Mouse (Mus musculus): Measurements from ENCODE around the gene Lbhd2.

Gene Lbhd2

DNA sequence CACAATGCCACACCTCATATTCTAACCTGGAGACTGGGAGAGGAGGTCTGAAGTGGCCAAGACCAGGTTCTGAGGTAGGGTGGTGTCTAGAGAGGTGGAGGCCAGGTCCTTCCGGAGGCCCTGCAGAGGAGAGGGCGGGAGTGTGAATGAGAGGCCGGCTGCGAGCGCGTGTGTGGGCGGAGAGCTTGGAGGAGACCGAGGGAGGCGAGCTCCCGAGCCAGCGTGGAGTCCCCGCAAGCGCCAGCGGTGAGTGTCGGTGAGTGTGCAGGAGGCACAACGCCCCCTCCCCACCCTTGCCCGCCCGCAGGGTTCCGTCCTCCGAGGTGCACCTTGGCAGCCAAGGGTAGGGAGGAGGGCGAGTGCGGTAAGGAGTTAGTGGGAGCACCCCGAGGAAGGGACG, at the start of gene Lbhd2:
Lbhd2 (plus strand) TSS at position 188 of the 400 bp plus-strand sequence.
- peak; percentile 22 for DNase-seq

DNA sequence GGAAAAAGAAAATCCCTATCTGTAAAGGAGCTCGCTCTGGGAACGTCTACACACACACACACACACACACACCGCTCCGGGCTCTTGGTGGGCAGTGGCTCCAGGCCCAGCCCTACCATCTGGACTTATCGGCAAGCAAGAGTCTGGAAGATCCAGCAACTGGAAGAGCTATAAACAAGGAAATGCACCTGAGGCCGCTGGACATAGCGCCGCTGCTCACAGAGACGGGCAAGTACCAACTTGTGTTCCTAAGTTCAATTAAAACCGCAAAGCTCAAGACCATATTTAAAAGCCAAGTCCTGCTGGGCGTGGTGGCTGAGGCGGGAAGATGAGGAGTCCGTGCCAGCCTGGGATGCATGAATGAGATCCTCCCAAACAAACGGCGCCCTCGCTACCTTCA, 45.9 kb upstream of the Lbhd2 start:
- DNase-seq, result no peak

DNA sequence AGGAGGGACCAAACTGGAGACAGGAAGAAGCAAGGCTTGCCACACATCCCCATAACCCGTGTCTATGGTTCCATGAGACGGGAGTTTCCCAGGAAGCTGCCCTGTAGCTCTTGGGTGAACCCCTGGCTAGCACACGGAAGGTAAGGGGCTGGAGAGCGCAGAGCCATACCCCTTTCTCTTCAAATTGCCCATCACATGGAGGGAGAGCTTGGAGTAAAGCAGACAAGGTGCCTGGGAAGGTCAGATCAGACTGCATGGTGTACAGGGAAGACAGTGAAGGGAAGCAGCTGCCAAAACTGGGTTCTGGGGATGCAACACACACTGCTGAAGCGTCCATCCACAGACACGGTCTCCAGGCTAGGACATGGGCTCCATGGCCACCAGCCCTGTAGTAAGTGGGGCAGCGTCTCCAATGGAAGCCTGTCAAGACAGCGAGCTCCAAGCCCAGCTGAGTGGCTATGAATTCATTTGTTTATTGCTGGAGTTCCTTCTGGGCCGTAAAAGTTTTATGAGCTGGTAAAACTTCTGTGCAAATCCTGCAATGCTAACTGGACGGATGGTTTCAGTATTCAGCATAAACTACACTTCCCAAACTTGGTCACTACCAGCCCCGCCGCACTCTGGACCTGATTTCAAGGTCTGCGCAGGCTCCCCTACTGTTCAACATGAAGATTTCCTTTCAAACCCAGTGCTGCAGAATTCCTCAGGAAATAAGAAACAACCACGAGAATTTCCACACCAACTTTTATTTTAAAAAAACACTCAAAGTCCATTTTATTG, 45.1 kb upstream of the Lbhd2 start:
- DNase-seq, result no peak

DNA sequence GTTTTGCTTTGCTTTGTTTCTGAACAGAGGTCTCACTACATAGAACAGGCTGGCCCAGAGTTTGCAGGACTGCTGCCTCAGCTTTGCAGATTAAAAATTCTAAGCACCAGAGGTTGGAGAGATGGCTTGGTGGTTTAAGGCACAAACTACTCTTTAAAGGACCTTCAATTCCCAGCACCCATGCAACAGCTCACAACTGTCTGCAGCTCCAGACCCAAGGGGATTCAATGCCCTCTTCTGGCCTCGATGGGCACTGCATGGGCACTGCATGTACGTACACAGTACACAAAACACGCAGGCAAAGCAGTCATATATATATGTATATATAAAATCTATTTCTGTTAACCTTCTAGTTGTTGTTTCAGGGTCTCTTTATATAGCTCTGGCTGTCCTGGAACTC, 42.4 kb upstream of the Lbhd2 start:
- DNase-seq, result no peak

DNA sequence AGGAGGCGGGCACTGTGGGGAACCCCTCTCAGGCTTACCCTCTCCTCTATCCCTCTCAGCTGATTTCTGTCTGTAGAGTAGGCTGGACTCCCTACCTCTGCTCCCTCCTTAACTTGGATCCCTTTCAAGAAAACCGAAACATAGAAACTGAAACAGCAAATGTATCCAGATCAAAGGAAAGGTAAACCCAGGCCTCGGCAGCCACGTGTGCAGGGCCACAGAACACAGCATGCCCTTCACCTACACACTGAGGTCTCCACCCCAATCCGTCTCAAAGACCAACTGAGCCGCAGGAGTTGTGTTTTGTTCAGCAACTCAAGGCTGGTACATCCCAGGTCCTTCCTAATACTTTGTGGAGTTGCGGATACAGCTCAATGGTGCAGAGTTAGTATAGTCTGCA, 39.5 kb upstream of the Lbhd2 start:
- DNase-seq, result no peak

DNA sequence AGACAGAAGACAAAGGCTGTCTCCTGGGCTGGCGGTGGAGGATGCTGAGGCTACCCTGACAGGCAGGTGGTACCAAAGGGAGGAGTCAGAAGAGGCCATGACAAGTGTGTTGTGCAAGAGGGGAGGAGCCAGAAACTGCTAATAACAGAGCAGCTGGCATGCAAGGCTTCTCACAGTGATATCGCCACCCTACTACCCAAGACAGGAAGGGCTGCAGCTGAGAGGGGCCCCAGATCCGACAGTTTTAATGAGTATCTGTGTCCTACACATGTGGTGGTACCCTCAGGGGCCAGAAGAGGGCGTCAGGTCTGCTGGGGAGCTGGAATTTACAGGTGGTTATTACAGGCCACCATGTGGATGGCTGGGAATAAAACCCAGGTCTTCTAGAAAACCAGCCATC, 36.4 kb upstream of the Lbhd2 start:
- no peak for DNase-seq

DNA sequence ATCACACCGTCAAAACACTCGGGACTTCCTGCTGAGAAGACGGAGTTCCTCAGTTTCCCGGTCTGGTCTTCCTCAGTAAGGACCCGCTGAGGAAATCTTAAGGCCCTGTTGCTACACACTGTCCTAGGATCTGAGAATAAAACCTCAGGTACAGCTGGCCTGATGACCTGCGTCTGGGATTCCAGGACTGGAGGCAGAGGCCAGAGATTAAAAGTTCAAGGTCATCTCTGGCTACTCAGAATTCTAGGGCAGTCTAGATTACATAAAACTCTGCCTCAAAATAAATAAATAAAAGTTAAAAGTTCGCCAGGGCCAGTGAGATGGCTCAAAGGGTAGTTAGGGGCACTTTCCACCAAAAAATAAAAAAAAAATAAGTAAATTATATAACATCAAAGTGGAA, 34.7 kb upstream of the Lbhd2 start:
- DNase-seq, result no peak

DNA sequence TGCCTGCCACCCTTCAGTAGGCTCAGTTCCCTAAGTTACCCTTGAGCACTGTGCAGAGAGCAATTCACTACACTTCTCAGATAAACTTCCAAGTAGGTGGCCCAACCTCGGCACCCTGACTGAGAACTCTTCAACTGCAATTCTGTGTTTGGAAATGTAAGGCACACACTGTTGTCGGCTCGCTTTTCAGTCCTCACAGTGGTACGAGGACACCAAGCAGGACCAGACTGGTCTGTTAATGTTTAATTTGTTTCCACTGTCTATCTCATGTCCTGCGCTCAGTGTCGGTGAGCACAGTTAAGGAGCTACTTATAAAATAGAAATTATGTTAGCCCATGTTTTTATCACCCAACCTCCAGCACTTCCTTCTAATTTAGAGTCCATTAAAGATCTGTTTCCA, 33.2 kb upstream of the Lbhd2 start:
- DNase-seq, result no peak

DNA sequence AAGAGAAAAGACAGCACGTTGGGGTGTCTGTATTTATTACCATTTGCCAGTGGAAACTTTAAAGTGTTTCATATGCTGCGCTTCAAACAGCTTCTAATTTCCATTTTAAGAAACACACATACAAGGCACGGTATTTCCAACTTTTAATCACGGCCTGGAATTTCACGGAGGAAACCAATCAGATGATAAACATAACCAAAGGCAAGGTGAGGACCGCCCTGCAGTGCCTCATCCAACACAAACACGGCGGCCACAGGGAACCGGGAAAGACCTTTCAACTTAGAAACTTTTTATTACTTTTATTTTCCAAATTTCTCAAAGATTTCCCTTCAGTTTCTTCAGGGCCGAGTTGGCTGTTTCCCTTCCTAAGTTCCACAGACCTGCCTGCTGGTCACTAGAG, 31.9 kb upstream of the Lbhd2 start:
- no peak for DNase-seq

DNA sequence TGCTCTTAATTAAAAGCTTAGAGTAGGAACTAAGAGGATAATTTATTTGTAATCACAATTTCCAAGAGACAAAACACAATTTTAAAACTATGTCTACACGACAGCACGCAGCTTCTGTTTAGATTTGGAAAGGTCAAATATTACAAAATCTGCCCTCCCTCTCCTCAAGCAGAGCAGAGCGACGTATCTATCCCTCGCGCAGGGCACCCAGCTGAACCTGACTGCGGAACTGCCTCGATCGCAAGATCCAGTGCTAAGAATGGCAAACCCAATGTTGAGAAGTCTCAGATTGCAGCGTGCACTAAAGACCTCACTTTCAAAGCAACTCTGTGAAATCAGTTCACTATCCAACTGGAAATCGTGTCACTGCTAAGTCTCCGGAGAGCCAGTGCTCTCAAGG, 31.1 kb upstream of the Lbhd2 start:
- no peak for DNase-seq

DNA sequence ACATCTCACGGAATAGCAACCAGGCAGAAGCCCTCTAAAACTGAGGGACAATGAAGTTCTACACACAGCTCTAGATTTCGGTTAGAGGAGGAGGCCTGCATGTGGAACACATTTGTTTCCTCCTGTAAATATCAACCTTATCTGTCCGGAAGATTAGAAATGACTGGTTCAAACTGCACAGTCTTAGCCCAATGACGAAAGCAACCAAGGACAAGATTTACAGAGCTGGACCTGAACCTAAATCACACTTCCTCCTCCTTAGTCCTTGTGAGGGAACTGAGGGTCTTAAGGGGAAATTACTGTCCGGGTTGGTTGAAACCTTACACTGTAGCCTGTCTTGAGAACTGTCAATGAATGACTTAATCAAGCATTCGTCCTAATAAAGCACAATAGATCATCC, 30.6 kb upstream of the Lbhd2 start:
- DNase-seq, result no peak

DNA sequence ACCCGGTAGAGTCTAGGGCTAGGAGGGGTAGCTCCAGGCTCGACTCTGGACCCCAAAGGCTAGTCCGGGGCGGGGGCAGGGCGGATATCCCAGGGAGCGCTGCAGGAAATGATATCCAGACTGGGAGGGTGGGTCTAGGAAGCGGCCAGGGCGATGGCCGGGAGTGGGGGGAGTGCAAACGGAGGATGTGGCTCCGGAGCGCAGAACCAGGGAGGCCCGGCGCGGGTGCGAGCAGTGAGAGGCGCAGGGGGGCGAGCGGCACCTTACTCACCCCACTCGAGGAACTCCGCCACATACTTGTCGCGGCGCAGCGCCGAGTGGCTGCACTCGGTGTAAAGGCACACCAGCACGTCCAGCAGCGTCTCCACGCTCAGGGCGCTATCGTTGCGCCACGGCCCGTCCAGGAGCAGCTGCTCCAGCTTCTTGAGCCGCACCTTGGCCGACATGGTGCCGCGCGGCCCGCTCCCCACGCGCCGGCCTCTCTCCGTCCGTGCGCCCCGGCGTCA, 29.7 kb upstream of the Lbhd2 start:
- no peak for DNase-seq

DNA sequence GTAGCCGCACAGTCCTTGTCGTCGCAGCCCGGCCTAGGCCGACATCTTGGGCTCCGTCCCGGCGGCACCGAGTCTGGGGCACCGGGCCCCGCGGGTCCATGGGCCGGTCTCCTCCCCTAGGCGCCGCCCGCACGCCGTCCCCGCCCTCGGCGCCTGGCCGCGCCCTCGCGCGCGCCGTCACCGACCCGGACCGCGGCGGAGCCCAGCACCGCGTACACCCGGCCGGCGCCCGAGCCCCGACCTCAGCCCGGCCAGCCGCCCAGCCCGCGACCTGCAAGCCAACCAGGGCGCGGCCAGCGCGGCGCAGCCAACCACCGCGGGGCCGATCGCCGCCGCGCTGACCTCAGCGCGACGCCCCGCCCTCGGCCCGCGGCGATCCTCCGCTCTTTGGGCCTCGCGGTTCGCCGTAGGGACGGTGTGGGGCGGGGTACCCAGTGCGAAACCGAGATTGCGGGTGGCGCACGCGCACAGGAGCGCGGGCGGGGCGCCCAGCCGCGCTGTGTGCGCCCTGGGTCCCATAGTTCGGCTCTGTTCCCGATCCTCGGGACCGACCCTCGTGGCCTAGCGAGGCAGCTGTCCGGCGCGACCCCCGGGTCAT, 29.1 kb upstream of the Lbhd2 start, which contains the start of gene Cdc42bpb:
Cdc42bpb (minus strand) TSS at position 343 of the 598 bp plus-strand sequence.
- peak; percentile 96 for DNase-seq

DNA sequence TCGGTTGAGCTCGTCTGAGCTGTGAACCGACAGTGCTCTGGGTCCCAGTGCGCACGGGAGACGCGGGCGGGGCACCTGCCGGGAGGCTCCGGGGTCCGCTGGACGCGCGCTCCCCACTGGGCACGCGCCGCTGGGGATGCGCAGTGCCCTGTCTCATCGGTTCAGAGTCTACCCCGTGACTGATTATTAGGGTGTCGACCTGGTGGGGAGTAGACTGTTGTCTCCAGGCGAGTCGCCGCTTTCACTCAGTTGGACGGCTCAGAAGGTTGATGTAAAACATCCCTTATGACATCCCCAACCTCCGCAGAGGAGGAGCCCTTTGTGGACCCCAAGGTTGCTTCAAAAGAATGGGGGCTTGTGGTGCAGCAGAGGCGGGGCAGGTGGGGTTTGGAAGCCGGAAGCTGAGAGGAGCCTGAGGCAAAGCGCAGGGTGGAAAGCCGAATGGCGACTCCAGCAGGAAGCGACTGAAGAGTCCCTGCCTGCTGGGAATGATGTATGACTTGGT, 28.6 kb upstream of the Lbhd2 start:
- DNase-seq, result no peak

DNA sequence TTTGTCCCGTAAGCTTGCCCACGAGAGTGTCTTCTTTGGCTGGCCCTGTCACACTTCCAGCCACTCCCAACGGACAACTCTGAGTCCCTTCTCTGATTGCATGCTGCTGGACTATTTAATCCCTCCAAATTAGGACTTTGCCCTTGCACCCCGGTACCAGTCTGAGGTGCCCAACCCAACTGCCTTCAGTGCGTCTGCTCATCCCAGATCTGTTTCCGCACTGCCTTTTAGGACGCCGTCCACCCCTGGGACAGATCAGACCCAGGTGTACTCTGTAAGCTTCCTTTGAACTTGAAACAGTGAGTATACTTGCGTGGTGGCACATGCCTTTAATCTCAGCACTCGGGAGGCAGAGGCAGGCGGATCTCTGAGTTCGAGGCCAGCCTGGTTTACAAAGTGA, 27.8 kb upstream of the Lbhd2 start:
- DNase-seq, result no peak

DNA sequence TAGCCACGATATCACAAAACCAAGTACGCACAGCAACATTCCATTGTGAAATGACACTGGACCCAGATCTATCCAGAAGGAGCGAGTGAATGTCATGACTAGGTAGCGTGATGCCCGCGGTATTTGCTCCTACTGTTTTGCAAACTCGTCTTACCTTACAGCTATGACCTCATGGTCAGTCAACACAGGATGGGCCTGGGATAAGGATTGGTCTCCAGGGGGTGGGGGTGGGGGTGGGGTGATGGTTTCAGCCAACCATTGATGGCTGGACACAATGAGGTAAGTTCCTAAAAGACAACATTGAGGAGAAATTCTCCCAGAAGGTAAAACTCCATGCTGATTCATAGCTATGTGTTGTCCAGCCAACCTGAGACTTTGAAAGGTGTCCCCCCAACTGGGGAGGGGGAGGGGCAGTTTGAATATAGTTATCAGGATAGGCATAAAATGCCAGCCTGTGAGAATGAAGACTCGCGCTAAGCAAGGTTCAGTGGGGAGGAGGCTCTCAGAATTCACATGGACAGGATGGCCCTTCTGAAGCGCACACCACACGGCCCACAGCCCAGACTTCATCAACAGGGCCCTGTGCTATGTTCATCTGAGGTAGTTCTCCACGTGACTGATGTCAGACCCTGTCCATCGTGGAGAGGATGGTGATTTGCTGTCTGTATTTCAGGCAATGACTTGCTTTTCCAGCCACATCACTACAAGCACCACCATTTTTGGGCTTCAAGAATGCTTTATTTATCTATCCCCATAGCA, 20.5 kb upstream of the Lbhd2 start:
- DNase-seq, result no peak

DNA sequence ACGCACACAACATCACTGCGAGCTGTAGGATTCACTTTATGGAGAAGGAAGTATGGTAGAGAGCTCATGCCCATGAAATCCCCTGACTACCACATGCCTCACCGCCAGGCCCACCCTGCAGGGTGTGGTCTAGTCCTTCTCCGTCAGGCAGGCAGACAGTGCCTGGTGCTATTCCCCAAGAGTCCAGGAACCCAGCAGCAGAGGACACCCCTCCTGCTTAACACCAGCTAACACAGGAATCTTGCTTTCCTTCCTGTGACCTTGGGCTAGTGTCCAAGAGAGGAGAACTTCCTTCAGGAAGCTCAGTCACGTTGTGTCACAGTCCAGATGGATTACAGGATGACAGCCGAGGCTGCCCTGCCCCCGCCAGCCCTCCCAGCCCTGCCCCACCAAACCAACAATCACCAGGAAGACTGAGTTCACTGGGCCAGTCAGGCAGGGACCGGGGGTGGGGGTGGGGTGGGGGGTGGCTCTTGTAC, 19.9 kb upstream of the Lbhd2 start:
- no peak for DNase-seq

DNA sequence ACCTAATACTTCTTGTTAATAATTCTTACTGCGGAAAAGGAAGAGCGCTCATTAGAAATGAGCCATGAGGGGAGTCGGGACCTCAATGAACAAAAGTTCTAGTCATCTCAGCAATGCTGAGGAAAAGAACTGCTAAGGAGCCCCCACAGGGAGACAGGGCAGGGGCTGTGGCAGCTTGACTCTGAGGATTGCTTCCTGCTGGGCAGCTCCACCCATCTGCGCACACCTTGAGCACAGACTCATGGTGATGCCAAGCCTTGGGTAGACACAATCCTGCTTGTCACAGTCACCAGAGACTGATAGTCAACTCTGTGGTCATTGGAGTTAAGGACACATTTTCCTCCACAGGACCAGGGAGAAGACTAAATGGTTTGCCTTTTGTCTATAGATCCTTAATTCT, 19.5 kb upstream of the Lbhd2 start:
- no peak for DNase-seq

DNA sequence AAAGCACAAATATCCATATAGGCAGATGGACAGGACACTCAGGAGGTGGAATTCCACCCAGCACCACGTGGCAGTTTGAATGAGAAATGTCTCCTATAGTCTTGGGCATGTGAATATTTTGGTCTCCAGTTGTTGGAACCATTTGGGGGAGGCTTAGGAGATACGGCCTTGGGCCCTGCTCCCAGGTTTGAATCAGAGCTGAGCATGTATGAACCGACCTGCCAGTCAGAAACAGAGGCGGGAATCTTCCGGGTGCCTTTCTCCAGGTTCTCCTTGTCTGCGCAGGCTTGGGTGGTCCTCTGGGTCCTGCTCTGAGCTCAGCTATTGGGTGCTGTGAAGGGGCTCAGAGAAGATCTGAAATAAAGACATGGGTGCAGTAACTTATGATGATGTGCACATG, 12.6 kb upstream of the Lbhd2 start:
- no peak for DNase-seq

DNA sequence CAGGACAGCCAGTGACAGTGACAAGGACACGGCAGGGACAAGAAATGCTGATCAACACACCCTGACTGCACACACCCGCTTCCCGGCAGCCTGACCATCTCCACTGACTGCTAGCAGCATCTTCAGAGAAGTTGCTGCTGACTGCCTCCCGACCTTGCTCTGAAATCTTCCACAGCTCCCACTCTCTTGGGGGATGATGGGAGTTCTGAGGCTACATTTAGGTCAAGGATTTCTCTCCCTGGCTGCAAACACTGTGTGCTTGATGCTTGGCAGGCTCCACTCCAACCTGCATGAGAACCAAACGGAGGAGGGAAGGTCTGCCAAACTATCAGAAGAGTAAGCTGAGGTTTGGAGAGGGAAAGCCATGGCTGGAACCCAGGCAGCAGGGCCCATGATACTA, 9.6 kb upstream of the Lbhd2 start:
- no peak for DNase-seq

DNA sequence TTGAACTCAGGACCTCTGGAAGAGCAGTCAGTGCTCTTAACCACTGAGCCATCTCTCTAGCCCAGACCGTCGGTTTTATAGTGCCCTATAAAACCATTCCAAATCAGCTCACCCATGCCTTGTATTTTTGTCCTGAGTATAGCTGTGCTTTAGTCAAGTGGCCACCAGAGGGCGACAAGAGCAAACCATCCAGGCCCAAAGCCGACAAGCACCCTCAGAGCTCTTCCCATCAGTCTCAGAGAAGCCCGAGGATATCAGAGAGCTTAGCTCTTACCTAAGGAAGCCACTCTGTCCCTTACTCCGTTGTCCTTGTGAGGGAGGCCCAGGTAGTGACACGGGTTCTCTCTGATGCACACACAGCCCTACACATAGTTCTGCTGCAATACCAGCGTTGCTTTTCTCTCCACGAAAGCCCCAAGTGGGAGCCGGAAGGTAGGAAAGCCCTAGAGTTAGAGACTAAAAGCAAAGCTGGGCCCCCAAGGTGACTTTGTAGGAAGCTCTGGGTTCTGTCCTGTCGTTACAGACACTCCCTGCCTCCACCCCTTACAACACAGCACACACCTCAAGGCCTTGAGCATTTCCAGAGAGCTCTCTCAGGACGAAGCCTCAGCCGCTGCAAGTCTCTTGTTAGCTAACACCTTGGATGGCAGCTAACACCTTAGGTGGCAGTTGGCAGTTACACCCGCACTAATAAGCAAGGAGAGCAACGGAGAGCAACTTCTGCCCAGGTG, 5.0 kb upstream of the Lbhd2 start:
- peak; percentile 63 for DNase-seq

DNA sequence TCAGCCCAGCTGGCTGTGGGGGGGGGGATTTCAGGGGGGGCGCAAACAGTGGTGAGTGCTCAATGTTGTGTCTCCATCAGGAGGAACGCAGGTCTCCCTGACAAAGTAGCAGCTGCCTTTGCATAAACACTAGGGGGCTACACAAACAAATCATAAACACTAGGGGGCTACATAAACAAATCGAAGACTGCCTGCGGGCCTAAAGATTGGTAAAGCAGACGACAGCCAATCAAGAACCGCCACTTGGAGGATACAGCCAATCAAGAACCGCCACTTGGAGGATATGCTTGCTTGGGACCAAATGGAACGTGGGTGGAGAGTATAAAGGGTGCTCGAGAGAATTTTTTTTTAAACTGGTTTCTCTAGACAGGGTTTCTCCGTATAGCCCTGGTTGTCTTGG, 1.7 kb upstream of the Lbhd2 start:
- no peak for DNase-seq

DNA sequence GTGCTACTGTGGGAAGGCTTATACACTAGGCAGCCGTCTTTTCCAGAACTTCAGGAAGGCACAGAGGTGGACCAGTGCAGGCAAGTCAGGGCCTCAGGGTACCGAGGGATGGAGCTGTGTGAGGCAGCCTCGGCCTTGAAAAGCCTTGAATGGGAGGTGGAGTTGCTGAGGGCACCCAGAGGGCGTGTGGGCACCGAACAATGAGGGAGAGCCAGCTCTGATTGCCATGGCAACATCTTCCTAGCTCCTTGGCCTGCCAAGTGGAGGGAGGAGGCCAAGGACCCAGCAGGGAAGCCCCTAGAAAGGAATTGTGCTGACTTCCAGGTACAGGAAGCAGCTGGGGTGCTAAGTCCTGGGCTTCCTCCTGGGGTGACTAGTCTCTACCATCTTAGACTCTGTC, 3.0 kb downstream of the Lbhd2 start:
- DNase-seq, result no peak

Data from right cerebral cortex, postnatal 25 days (tissue).